Mouse (Mus musculus) kidney, embryonic 16.5 days (tissue): ENCODE measurements around the gene Bsdc1. TPM values are rescaled to one million over a fixed set of nuclear protein-coding genes. Genes with fewer than 3 reads are reported as not detected.
"Not testable (repeated sequence)": the region's sequence is repeated elsewhere in the genome, so short reads cannot be mapped to it uniquely, and the experiment has no call there.

Experiments
- ATAC-seq: fragments of 200-750 bp; cut with Nextera tagmentation; 2 replicates; pipeline ENCODE4 v1.8.0; 2017; ENCODE audit warnings: moderate TSS enrichment; ENCODE audit not compliant: low FRiP score, low TSS enrichment
- H3K27ac ChIP-seq: fragments of 300-500 bp; sonication (generic); 2 replicates; pipeline ENCODE4 v1.5.1; 2014; ENCODE audit warnings: low read length
- H3K27me3 ChIP-seq: fragments of 300-500 bp; sonication (generic); 2 replicates; pipeline ENCODE4 v1.6.1; 2014; ENCODE audit warnings: low read length, control low read depth, mixed read lengths; ENCODE audit not compliant: insufficient read depth
- H3K36me3 ChIP-seq: fragments of 300-500 bp; sonication (generic); 2 replicates; pipeline ENCODE4 v1.6.1; 2014; ENCODE audit warnings: low read length, control low read depth, mixed read lengths; ENCODE audit not compliant: insufficient read depth
- H3K4me1 ChIP-seq: fragments of 300-500 bp; sonication (generic); 2 replicates; pipeline ENCODE4 v1.6.1; 2014; ENCODE audit warnings: low read length, control low read depth, mixed read lengths; ENCODE audit not compliant: insufficient read depth
- H3K4me2 ChIP-seq: fragments of 300-500 bp; sonication (generic); replicated peaks from 2 replicates; pipeline ENCODE4 v1.6.1; 2014; ENCODE audit warnings: low read depth, low read length
- H3K4me3 ChIP-seq: fragments of 300-500 bp; sonication (generic); 2 replicates; pipeline ENCODE4 v1.5.1; 2014; ENCODE audit warnings: mild to moderate bottlenecking, low read length
- H3K9ac ChIP-seq: fragments of 300-500 bp; sonication (generic); replicated peaks from 2 replicates; pipeline ENCODE4 v1.6.1; 2014; ENCODE audit warnings: low read length
- H3K9me3 ChIP-seq: fragments of 300-500 bp; sonication (generic); 2 replicates; pipeline ENCODE4 v1.6.1; 2016; ENCODE audit warnings: low read length, control low read depth
- WGBS: fragments of 180-500 bp; shearing (Covaris S2); extraction: QIAGEN DNeasy Blood & Tissue Kit; methylation state at CpG from one replicate; pipeline ENCODE4 v1.1.7; 2014; 5-methylcytosine and 5-hydroxymethylcytosine counted together
- polyA plus RNA-seq: library from polyadenylated mRNA; unstranded; fragments of >200 nt; fragmentation: Nextera tagmentation; extraction: Ambion mirVana; gene quantifications from 2 replicates; pipeline ENCODE4 v1.2.1, GENCODE M21; 2015

Gene Bsdc1
- polyA plus RNA-seq, 1 experiment from 2014 or later, result 33.6 TPM

DNA sequence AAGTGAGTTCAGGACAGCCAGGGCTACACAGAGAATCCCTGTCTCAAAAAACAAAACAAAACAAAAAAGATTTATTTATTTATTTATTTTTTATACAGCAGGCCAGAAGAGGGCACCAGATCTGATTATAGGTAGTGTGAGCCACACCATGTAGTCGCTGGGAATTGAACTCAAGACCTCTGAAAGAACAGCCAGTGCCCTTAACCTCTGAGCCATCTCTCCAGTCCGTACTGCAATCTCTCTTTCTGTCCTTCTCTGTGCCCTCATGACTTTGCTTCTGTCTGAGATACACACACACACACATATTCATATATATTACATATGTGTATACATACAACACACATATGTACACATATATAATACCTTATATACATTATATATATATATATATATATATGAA lies 10.5 kb upstream of the Bsdc1 start:
- H3K9ac ChIP-seq, result no peak overlapping the region
- no peaks in the 10 kb centered on the region for H3K4me1 ChIP-seq
- WGBS, result 76% methylated on average over 2 of the region's 2 CpGs
- no peaks in the 10 kb centered on the region for H3K9me3 ChIP-seq
- no peaks in the 10 kb centered on the region for H3K27me3 ChIP-seq
- H3K36me3 ChIP-seq, result no peaks in the 10 kb centered on the region
- H3K27ac ChIP-seq, result no peak overlapping the region
- H3K4me2 ChIP-seq, result no peak overlapping the region
- ATAC-seq, result no peak
- H3K4me3 ChIP-seq, result no peak overlapping the region

- Histone ChIP-seq H3K4me1 (no peaks in the 10 kb centered on the region), H3K36me3 (no peaks in the 10 kb centered on the region), H3K27me3 (no peaks in the 10 kb centered on the region), H3K27ac (no peak overlapping the region), H3K4me2 (no peak overlapping the region), H3K9ac (no peak overlapping the region), H3K4me3 (no peak overlapping the region), H3K9me3 (no peaks in the 10 kb centered on the region)
- 84% methylated on average over 15 of the region's 15 CpGs for WGBS
- ATAC-seq, result no peak
Observed at GRCm38 (mm10) chr4:129451471-129452169, 9.8 kb upstream of the Bsdc1 start.

DNA sequence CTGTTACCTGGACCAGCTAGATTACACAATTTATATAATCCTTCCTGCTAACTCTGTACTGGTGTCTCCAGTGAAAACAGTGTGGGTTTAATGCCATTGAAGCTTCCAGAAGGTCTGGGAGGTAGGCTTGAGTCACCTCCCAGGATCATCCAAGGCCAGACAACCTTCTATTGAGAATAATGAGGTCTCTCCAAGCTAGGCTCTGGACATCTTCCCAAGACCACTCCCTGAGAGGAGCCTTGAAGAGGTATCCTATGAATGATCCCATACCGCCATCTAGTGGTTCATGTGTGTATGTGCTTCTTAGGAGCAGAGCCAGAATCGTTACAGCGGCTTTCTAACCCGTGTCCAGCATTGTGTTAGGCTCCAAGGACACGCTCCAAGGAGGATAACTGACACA lies 6.1 kb upstream of the Bsdc1 start:
- H3K4me3 ChIP-seq, result no peak overlapping the region
- H3K27me3 ChIP-seq, result no peaks in the 10 kb centered on the region
- 1% methylated on average over 5 of the region's 5 CpGs for WGBS
- no peak overlapping the region for H3K9ac ChIP-seq
- no peak overlapping the region for H3K4me2 ChIP-seq
- ATAC-seq, result peak; percentile 81
- no peaks in the 10 kb centered on the region for H3K4me1 ChIP-seq
- no peaks in the 10 kb centered on the region for H3K36me3 ChIP-seq
- no peak overlapping the region for H3K27ac ChIP-seq
- no peaks in the 10 kb centered on the region for H3K9me3 ChIP-seq

DNA sequence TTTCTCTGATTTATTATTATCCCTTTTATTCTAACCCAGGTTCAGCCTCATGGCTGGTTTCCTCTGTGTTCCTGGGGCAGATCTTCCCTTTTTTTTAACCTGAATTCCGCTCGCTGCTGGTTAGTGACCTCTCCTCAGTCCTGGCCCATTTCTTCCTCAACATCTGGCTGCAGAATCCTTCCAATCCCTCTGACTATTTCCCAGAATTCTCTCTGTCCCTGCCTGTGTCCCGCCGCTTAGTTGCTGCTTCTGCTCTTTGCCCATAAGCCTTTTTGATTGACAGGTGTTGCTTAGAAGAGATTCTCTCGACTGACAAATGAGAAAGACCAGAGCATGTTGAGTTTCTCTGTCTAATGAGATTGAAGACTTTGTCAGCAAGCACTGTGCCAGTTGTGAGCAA lies 5.3 kb upstream of the Bsdc1 start:
- 64% methylated on average over 5 of the region's 5 CpGs for WGBS
- H3K27me3 ChIP-seq, result no peaks in the 10 kb centered on the region
- H3K4me3 ChIP-seq, result no peak overlapping the region
- no peaks in the 10 kb centered on the region for H3K36me3 ChIP-seq
- ATAC-seq, result no peak
- H3K27ac ChIP-seq, result no peak overlapping the region
- H3K4me2 ChIP-seq, result no peak overlapping the region
- no peaks in the 10 kb centered on the region for H3K9me3 ChIP-seq
- H3K9ac ChIP-seq, result no peak overlapping the region
- 0 out of 2 replicates have a peak, but pooled peaks cover 2% of the 10 kb centered on the region for H3K4me1 ChIP-seq

DNA sequence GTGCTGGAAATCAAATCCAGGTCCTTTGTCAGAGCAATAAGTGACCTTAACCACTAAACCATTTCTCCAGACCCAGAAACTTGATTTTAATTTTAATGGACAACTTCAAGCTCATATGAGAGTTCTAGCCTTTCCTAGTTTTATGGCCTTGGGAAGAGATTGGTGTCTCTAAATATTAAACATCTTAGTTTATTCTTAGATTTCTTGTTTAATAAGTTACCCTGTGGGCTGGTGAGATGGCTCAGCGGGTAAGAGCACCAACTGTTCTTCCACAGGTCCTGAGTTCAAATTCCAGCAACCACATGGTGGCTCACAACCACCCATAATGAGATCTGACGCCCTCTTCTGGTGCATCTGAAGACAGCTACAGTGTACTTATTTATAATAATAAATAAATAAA lies 4.1 kb upstream of the Bsdc1 start:
- 82% methylated on average over 2 of the region's 2 CpGs for WGBS
- H3K4me3 ChIP-seq, ATAC-seq, H3K4me1 ChIP-seq, H3K27me3 ChIP-seq, H3K27ac ChIP-seq, H3K4me2 ChIP-seq, H3K9me3 ChIP-seq, H3K36me3 ChIP-seq, H3K9ac ChIP-seq: not testable (repeated sequence)

DNA sequence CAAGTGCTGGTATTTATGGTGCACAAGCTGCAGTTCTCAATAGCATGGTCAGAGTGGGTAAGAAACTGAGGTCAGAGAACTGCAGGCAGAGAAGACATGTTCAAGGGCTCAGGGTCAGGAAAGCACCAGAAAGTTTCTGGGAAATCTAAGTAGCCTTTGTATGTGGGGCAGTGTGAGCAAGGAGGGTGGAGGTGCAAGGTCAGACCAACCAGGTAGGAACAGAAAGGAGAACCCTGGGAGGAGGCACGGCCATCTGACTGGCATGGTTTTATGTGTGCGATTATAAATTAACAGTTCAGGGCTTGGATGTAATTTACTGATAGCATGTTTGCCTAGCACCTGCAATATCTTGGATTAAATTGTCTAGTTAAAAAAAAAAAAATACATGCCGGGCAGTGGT lies 1.7 kb upstream of the Bsdc1 start:
- no peak for ATAC-seq
- no peak overlapping the region for H3K27ac ChIP-seq
- H3K4me2 ChIP-seq, result no peak overlapping the region
- no peaks in the 10 kb centered on the region for H3K36me3 ChIP-seq
- peak overlapping the region; percentile 10; the same call in 1 of the 2 replicates for H3K9ac ChIP-seq
- H3K4me1 ChIP-seq, result peaks cover 14% of the 10 kb centered on the region
- no peaks in the 10 kb centered on the region for H3K9me3 ChIP-seq
- 75% methylated on average over 3 of the region's 3 CpGs for WGBS
- H3K4me3 ChIP-seq, result no peak overlapping the region
- no peaks in the 10 kb centered on the region for H3K27me3 ChIP-seq

- no peaks in the 10 kb centered on the region for H3K9me3 ChIP-seq
- peaks cover 8% of the 10 kb centered on the region for H3K36me3 ChIP-seq
- peak overlapping the region; percentile 90 for H3K27ac ChIP-seq
- peak; percentile 29; the same call in 1 of the 2 replicates for ATAC-seq
- no peaks in the 10 kb centered on the region for H3K27me3 ChIP-seq
- H3K4me2 ChIP-seq, result peak overlapping the region; percentile 57
- H3K4me1 ChIP-seq, result peaks cover 14% of the 10 kb centered on the region
- peak overlapping the region; percentile 72 for H3K9ac ChIP-seq
- H3K4me3 ChIP-seq, result peak overlapping the region; percentile 95
- 0% methylated on average over 4 of the region's 4 CpGs for WGBS
Observed at GRCm38 (mm10) chr4:129460827-129461182, 576 bp upstream of the Bsdc1 start.

DNA sequence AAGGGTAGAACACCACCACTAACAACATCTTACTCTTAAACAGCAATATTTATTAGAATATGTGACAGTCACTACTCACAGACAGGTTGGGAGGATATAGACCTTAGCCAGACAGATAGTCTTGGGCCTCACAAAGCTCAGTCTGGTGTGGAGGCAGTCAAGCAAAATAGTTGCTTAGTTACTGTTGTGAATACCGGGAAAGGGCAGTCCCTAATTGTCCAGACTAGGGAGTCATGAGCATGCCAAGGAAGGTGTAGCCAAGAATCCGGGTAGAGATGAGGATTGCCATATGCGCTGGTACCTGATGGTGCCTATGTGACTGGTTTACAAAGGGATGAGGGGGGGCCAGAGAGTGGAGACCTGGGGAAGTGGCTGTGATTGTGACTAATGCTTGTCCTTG lies 737 bp downstream of the Bsdc1 start:
- Histone ChIP-seq H3K9ac (peak overlapping the region; percentile 82), H3K27ac (peak overlapping the region; percentile 78), H3K9me3 (no peaks in the 10 kb centered on the region), H3K4me1 (peaks cover 14% of the 10 kb centered on the region), H3K27me3 (no peaks in the 10 kb centered on the region), H3K36me3 (peaks cover 20% of the 10 kb centered on the region), H3K4me2 (peak overlapping the region; percentile 85), H3K4me3 (peak overlapping the region; percentile 95)
- no peak for ATAC-seq
- WGBS, result 35% methylated on average over 3 of the region's 3 CpGs

GRCm38 (mm10) chr4:129463097-129464059 lies 2.0 kb downstream of the Bsdc1 start:
- Histone ChIP-seq H3K9me3 (no peaks in the 10 kb centered on the region), H3K27me3 (no peaks in the 10 kb centered on the region), H3K27ac (no peak overlapping the region), H3K4me2 (no peak overlapping the region), H3K36me3 (peaks cover 33% of the 10 kb centered on the region), H3K4me3 (no peak overlapping the region), H3K4me1 (peaks cover 14% of the 10 kb centered on the region), H3K9ac (no peak overlapping the region)
- WGBS, result 84% methylated on average over 24 of the region's 24 CpGs
- ATAC-seq, result no peak
